In the genomic region with DNA sequence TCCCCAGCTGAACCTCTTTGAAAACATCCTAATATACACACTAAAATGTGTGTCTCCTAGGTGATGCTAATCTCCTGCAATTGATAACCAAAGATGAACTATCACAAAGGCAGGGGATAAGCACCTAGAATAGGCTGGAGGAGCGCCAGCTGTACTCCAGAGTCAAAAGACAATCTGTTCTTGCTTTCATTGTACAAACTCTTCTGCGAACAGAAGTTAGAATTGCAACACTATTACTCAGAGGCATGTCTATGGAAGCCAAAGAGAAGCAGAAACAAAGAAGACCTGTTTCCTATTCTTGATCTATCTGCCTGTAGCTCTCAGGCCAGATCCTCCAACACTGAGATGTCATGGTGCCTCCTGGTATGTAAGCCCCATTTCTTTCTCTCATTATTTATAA, we compare ENCODE assay signal across 22 mouse cellular contexts. TPM values are rescaled to one million over a fixed set of nuclear protein-coding genes. Genes with fewer than 3 reads are reported as not detected.
DNase-seq lines count a peak whose midpoint lies in the region; TF ChIP-seq lines count a peak whose summit lies in the region.
"Had no signal": no experiment of that assay in that cellular context is flagged by ENCODE, and none has a peak within 500 bp of the region (broad histone marks: within the 10 kb centered on the region; RNA-seq: fewer than 3 reads in every experiment).

No protein-coding gene starts in this region.

- no peak for TF ChIP-seq EP300 in heart, adult 2 months (IDR thresholded peaks at IDR 0.05; ENCODE audit: insufficient read depth, low read depth, low read length)

- 74% methylated on average over 2 of the region's 2 CpGs for WGBS in heart, adult 2 months

- peaks cover 2% of the 10 kb centered on the region for H3K4me1 ChIP-seq in heart, adult 2 months (ENCODE audit: control insufficient read depth, insufficient read depth, low read length)
- H3K4me1 ChIP-seq: forebrain, embryonic 15.5 days; heart, embryonic 12.5 days; heart, embryonic 15.5 days; hindbrain, embryonic 12.5 days; hindbrain, embryonic 15.5 days had no signal

- no peak for TF ChIP-seq CTCF in heart, adult 2 months (IDR thresholded peaks at IDR 0.05)

- intact Hi-C loops in heart, adult 2 months (cut with DNase I) = loop anchor here (2.0 kb wide), 1 partner anchor 14 kb away; no protein-coding TSS in a partner anchor

- H3K27me3 ChIP-seq in heart, adult 2 months (ENCODE audit: control insufficient read depth, insufficient read depth, low read length) = no peaks in the 10 kb centered on the region; the same call in 1 of the 2 replicates
- H3K27me3 ChIP-seq: forebrain, embryonic 15.5 days; hindbrain, embryonic 12.5 days; hindbrain, embryonic 15.5 days had no signal

- H3K9ac ChIP-seq in heart, adult 2 months (ENCODE audit: low read depth, low read length) = no peak overlapping the region
- H3K9ac ChIP-seq: forebrain, embryonic 12.5 days; forebrain, embryonic 15.5 days; heart, embryonic 12.5 days; heart, embryonic 15.5 days; hindbrain, embryonic 12.5 days; hindbrain, embryonic 15.5 days had no signal

- no peak overlapping the region for H3K4me3 ChIP-seq in heart, adult 2 months
- H3K4me3 ChIP-seq: forebrain, embryonic 12.5 days; forebrain, embryonic 15.5 days; heart, embryonic 12.5 days; heart, embryonic 15.5 days; hindbrain, embryonic 12.5 days; hindbrain, embryonic 15.5 days had no signal

- DNase-seq in layer of hippocampus, adult 9-11 months = peak; percentile 11
- no peak for DNase-seq in layer of hippocampus, postnatal 10 days (ENCODE audit: low spot score in 2 of 2)
- peak; percentile 66 for DNase-seq in Muller cell, postnatal 12 days (ENCODE audit: inconsistent ontology term)
- DNase-seq in brain, adult 2 months (ENCODE audit: low read depth, low spot score) = peak; percentile 25
- peak; percentile 75 for DNase-seq in gonadal fat pad, adult 2 months (ENCODE audit: low read depth)
- no peak for DNase-seq in heart, adult 2 months
- no peak for DNase-seq in urinary bladder, adult 2 months (ENCODE audit: low spot score)
- DNase-seq in heart, postnatal 4 days = no peak
- DNase-seq: adrenal gland, adult 8-10 months; adrenal gland, postnatal 25 days; cerebellum, adult 18-20 months; cerebellum, adult 9-10 months; cerebellum, postnatal 14 days; gastrocnemius, postnatal 25 days; heart, adult 11 months; heart, postnatal 10 days had no signal

- no peak overlapping the region for H3K27ac ChIP-seq in heart, adult 2 months
- H3K27ac ChIP-seq: forebrain, embryonic 12.5 days; forebrain, embryonic 15.5 days; heart, embryonic 15.5 days; hindbrain, embryonic 12.5 days; hindbrain, embryonic 15.5 days had no signal

- TF ChIP-seq POLR2A in heart, adult 2 months (IDR thresholded peaks at IDR 0.05; ENCODE audit: insufficient read depth, low read depth, low read length) = no peak

- no peaks in the 10 kb centered on the region for H3K36me3 ChIP-seq in heart, adult 2 months (ENCODE audit: control insufficient read depth, insufficient read depth, low read length)
- H3K36me3 ChIP-seq: forebrain, embryonic 12.5 days; forebrain, embryonic 15.5 days; heart, embryonic 12.5 days; heart, embryonic 15.5 days; hindbrain, embryonic 12.5 days; hindbrain, embryonic 15.5 days had no signal

- no peaks in the 10 kb centered on the region for H3K79me2 ChIP-seq in heart, adult 2 months (replicated peaks; ENCODE audit: control insufficient read depth, insufficient read depth, low read length)

RNA-seq across cellular contexts. Expression of a gene that starts 38.0 kb away (rescaled TPM):
- total RNA-seq in layer of hippocampus, postnatal 10 days (2021) = 10 to 100 TPM; 16.9 to 20.7 TPM
- polyA plus RNA-seq in gonadal fat pad, adult 2 months (2012; rRNA removed) = 28.2 and 30.1 TPM in 2 replicates
- 10 to 100 TPM; 26.7 to 28.9 TPM for total RNA-seq in heart, adult 2 months (2021)
- 15.2 and 24.7 TPM in 2 replicates for polyA plus RNA-seq in heart, adult 2 months (2012; rRNA removed)
- 13.4 and 15.4 TPM in 2 replicates for polyA plus RNA-seq in urinary bladder, adult 2 months (2012; rRNA removed)
- total RNA-seq in heart, postnatal 4 days (2021) = 10 to 100 TPM; 40.2 to 40.3 TPM

Comparison
In these comparisons a context has a peak if more than half of its experiments do, and no peak if none do; other contexts are left out.
1. DNase-seq: peak in layer of hippocampus, adult 9-11 months (single experiment), Muller cell, postnatal 12 days (single experiment), brain, adult 2 months (single experiment) and gonadal fat pad, adult 2 months (single experiment); none in layer of hippocampus, postnatal 10 days (0 of 2), heart, adult 2 months (0 of 2), urinary bladder, adult 2 months (single experiment) and heart, postnatal 4 days (single experiment).